Mouse (Mus musculus): ENCODE data around the gene Nfic.

DNA sequence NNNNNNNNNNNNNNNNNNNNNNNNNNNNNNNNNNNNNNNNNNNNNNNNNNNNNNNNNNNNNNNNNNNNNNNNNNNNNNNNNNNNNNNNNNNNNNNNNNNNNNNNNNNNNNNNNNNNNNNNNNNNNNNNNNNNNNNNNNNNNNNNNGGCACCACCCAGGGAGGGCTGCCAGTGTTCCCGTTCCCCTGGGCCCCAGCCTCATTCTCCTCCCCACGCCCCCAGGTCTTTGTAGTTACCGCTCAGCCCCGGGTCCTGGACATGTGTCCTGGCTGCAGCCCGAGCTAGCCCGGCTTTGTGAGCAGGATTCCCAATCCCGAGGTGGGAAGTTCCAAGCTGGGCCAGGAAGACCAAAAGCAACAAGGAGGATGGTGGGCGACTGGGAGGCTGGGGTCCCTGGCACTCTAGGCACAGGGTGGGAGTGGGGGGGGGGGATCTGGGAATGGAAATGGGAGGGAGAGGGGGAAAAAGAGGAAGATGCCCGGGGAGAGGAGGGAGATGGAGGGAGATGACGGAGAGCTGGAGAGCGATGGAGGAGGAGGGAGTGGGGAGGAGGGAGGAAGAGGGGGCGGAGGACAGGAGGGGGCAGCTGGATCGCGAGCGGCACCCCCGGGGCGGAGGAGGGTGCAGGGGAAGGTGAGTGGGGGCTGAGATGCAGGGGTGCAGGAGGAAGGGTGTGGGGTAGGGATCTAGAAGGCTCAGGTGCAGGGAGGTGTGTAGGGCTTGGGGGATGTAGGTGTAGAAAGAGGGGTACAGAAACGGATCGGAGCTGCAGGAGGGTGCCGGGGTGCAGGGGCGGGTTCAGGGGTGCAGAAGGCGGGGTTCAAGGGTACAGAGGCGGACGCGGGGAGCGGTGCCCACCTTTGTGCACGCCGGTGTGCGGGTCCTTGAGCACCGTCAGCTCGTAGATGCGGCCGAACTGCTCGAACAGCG is 26.4 kb upstream of the Nfic start:
- TF ChIP-seq CTCF (IDR thresholded peaks at IDR 0.05; ENCODE audit: low read depth) (no peak), EP300 (IDR thresholded peaks at IDR 0.05; ENCODE audit: low read depth) (no peak)
